Mouse (Mus musculus): ENCODE data around the gene Ssr3. TPM values are rescaled to one million over a fixed set of nuclear protein-coding genes. Genes with fewer than 3 reads are reported as not detected.

Ssr3 gene
- polyA plus RNA-seq, 1 experiment from 2014 or later = 327 TPM

- H3K4me1 ChIP-seq (ENCODE audit: control insufficient read depth, insufficient read depth, low read length) = peaks cover 4% of the 10 kb centered on the region; the same call in 1 of the 2 replicates
- no peaks in the 10 kb centered on the region for H3K27me3 ChIP-seq (ENCODE audit: control insufficient read depth, insufficient read depth, low read length)
- no peaks in the 10 kb centered on the region for H3K9me3 ChIP-seq (replicated peaks; ENCODE audit: control insufficient read depth, low read length)
- no peaks in the 10 kb centered on the region; the same call in 1 of the 2 replicates for H3K36me3 ChIP-seq (ENCODE audit: control insufficient read depth, insufficient read depth, low read length)
- H3K4me3 ChIP-seq (replicated peaks; ENCODE audit: low read length) = no peak overlapping the region
- no peak overlapping the region for H3K9ac ChIP-seq (ENCODE audit: low read length)
- no peak for ATAC-seq (ENCODE audit: insufficient read depth, low FRiP score)
- H3K4me2 ChIP-seq (ENCODE audit: low read depth, low read length) = no peak overlapping the region
- WGBS = 84% methylated on average over 1 of the region's 1 CpGs
- H3K27ac ChIP-seq (ENCODE audit: low read length) = no peak overlapping the region
These were observed 29.0 kb downstream of the Ssr3 start for GRCm38 (mm10) chr3:65363438-65363837.

GRCm38 (mm10) chr3:65360163-65360969 lies 32.1 kb downstream of the Ssr3 start:
- no peaks in the 10 kb centered on the region; the same call in 1 of the 2 replicates for H3K36me3 ChIP-seq (ENCODE audit: control insufficient read depth, insufficient read depth, low read length)
- no peak for ATAC-seq (ENCODE audit: insufficient read depth, low FRiP score)
- H3K9me3 ChIP-seq (replicated peaks; ENCODE audit: control insufficient read depth, low read length) = no peaks in the 10 kb centered on the region
- WGBS = 28% methylated on average over 8 of the region's 8 CpGs
- H3K4me3 ChIP-seq (replicated peaks; ENCODE audit: low read length) = no peak overlapping the region
- H3K4me2 ChIP-seq (ENCODE audit: low read depth, low read length) = no peak overlapping the region
- H3K27ac ChIP-seq (ENCODE audit: low read length) = no peak overlapping the region
- no peak overlapping the region for H3K9ac ChIP-seq (ENCODE audit: low read length)
- H3K27me3 ChIP-seq (ENCODE audit: control insufficient read depth, insufficient read depth, low read length) = no peaks in the 10 kb centered on the region
- H3K4me1 ChIP-seq (ENCODE audit: control insufficient read depth, insufficient read depth, low read length) = peaks cover 4% of the 10 kb centered on the region; the same call in 1 of the 2 replicates

DNA sequence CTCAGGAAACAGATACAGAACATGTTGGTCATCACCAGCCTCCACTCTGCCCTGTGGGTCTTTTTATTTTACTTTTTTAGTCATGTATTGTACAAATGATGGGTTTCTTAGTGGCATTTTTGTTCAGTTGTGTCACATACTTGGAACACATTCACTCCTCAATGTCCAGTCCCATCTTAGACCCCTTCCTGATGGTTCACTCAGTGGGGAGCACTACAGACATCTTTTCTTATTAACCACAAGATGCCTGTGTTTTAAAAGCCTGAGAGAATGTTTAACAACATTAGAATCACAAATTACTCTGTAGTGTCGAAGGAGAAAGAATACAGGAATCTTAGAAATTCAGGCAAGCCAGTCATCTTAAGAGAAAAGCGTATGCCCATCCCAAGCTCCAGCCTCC lies 33.6 kb downstream of the Ssr3 start:
- no peak for ATAC-seq (ENCODE audit: insufficient read depth, low FRiP score)
- H3K36me3 ChIP-seq (ENCODE audit: control insufficient read depth, insufficient read depth, low read length) = no peaks in the 10 kb centered on the region
- H3K4me1 ChIP-seq (ENCODE audit: control insufficient read depth, insufficient read depth, low read length) = peaks cover 4% of the 10 kb centered on the region; the same call in 1 of the 2 replicates
- no peaks in the 10 kb centered on the region for H3K9me3 ChIP-seq (replicated peaks; ENCODE audit: control insufficient read depth, low read length)
- 75% methylated on average over 2 of the region's 2 CpGs for WGBS
- H3K27me3 ChIP-seq (ENCODE audit: control insufficient read depth, insufficient read depth, low read length) = no peaks in the 10 kb centered on the region
- no peak overlapping the region for H3K4me2 ChIP-seq (ENCODE audit: low read depth, low read length)
- no peak overlapping the region for H3K27ac ChIP-seq (ENCODE audit: low read length)
- H3K9ac ChIP-seq (ENCODE audit: low read length) = no peak overlapping the region
- no peak overlapping the region for H3K4me3 ChIP-seq (replicated peaks; ENCODE audit: low read length)

- Histone ChIP-seq H3K27me3 (ENCODE audit: control insufficient read depth, insufficient read depth, low read length) (no peaks in the 10 kb centered on the region), H3K9me3 (replicated peaks; ENCODE audit: control insufficient read depth, low read length) (no peaks in the 10 kb centered on the region), H3K4me1 (ENCODE audit: control insufficient read depth, insufficient read depth, low read length) (peaks cover 4% of the 10 kb centered on the region; the same call in 1 of the 2 replicates), H3K4me3 (replicated peaks; ENCODE audit: low read length) (no peak overlapping the region), H3K4me2 (ENCODE audit: low read depth, low read length) (no peak overlapping the region), H3K9ac (ENCODE audit: low read length) (no peak overlapping the region), H3K36me3 (ENCODE audit: control insufficient read depth, insufficient read depth, low read length) (no peaks in the 10 kb centered on the region), H3K27ac (ENCODE audit: low read length) (no peak overlapping the region)
- 45% methylated on average over 2 of the region's 2 CpGs for WGBS
- ATAC-seq (ENCODE audit: insufficient read depth, low FRiP score) = no peak
These were observed 34.1 kb downstream of the Ssr3 start for GRCm38 (mm10) chr3:65358275-65358674.

GRCm38 (mm10) chr3:65355479-65355878 lies 36.9 kb downstream of the Ssr3 start:
- Histone ChIP-seq H3K36me3 (ENCODE audit: control insufficient read depth, insufficient read depth, low read length) (no peaks in the 10 kb centered on the region), H3K4me3 (replicated peaks; ENCODE audit: low read length) (no peak overlapping the region), H3K4me1 (ENCODE audit: control insufficient read depth, insufficient read depth, low read length) (peaks cover 2% of the 10 kb centered on the region; the same call in 1 of the 2 replicates), H3K4me2 (ENCODE audit: low read depth, low read length) (no peak overlapping the region), H3K9ac (ENCODE audit: low read length) (no peak overlapping the region), H3K9me3 (replicated peaks; ENCODE audit: control insufficient read depth, low read length) (no peaks in the 10 kb centered on the region), H3K27ac (ENCODE audit: low read length) (no peak overlapping the region), H3K27me3 (ENCODE audit: control insufficient read depth, insufficient read depth, low read length) (no peaks in the 10 kb centered on the region)
- peak; percentile 42 for ATAC-seq (ENCODE audit: insufficient read depth, low FRiP score)
- 34% methylated on average over 6 of the region's 6 CpGs for WGBS

GRCm38 (mm10) chr3:65353263-65354037 lies 39.0 kb downstream of the Ssr3 start:
- Histone ChIP-seq H3K27ac (ENCODE audit: low read length) (no peak overlapping the region), H3K4me1 (ENCODE audit: control insufficient read depth, insufficient read depth, low read length) (no peaks in the 10 kb centered on the region), H3K4me2 (ENCODE audit: low read depth, low read length) (no peak overlapping the region), H3K9me3 (replicated peaks; ENCODE audit: control insufficient read depth, low read length) (no peaks in the 10 kb centered on the region), H3K9ac (ENCODE audit: low read length) (no peak overlapping the region), H3K4me3 (replicated peaks; ENCODE audit: low read length) (no peak overlapping the region), H3K36me3 (ENCODE audit: control insufficient read depth, insufficient read depth, low read length) (no peaks in the 10 kb centered on the region), H3K27me3 (ENCODE audit: control insufficient read depth, insufficient read depth, low read length) (no peaks in the 10 kb centered on the region)
- WGBS = 71% methylated on average over 10 of the region's 10 CpGs
- no peak for ATAC-seq (ENCODE audit: insufficient read depth, low FRiP score)

- WGBS = 38% methylated on average over 4 of the region's 4 CpGs
- Histone ChIP-seq H3K27me3 (ENCODE audit: control insufficient read depth, insufficient read depth, low read length) (no peaks in the 10 kb centered on the region), H3K9ac (ENCODE audit: low read length) (no peak overlapping the region), H3K4me1 (ENCODE audit: control insufficient read depth, insufficient read depth, low read length) (no peaks in the 10 kb centered on the region), H3K36me3 (ENCODE audit: control insufficient read depth, insufficient read depth, low read length) (no peaks in the 10 kb centered on the region), H3K27ac (ENCODE audit: low read length) (no peak overlapping the region), H3K9me3 (replicated peaks; ENCODE audit: control insufficient read depth, low read length) (no peaks in the 10 kb centered on the region), H3K4me2 (ENCODE audit: low read depth, low read length) (no peak overlapping the region), H3K4me3 (replicated peaks; ENCODE audit: low read length) (no peak overlapping the region)
- peak; percentile 68; the same call in 1 of the 2 replicates for ATAC-seq (ENCODE audit: insufficient read depth, low FRiP score)
These were observed 39.9 kb downstream of the Ssr3 start for GRCm38 (mm10) chr3:65352278-65353127.

DNA sequence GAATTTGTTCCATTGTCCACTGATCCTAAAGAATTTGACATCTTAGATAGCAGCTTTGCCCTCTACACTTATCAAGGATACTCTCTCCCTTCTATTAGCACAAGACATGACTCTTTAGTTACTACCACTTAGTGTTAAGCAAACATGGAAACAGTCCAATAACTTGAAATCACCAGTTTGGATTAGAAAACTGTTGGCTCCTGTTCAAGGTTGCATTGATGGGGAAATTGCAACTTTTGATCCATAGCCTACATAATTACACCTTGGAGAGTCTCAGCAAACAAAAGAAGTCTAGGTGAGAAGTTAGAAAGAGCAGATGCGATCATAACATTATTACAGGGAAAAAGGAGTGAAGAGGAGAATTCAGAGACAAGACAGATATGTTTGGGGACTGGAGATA lies 46.2 kb downstream of the Ssr3 start:
- Histone ChIP-seq H3K27me3 (ENCODE audit: control insufficient read depth, insufficient read depth, low read length) (no peaks in the 10 kb centered on the region), H3K4me1 (ENCODE audit: control insufficient read depth, insufficient read depth, low read length) (no peaks in the 10 kb centered on the region), H3K36me3 (ENCODE audit: control insufficient read depth, insufficient read depth, low read length) (no peaks in the 10 kb centered on the region), H3K4me2 (ENCODE audit: low read depth, low read length) (no peak overlapping the region), H3K9me3 (replicated peaks; ENCODE audit: control insufficient read depth, low read length) (no peaks in the 10 kb centered on the region), H3K4me3 (replicated peaks; ENCODE audit: low read length) (no peak overlapping the region), H3K9ac (ENCODE audit: low read length) (no peak overlapping the region), H3K27ac (ENCODE audit: low read length) (no peak overlapping the region)
- WGBS = 67% methylated on average over 1 of the region's 1 CpGs
- no peak for ATAC-seq (ENCODE audit: insufficient read depth, low FRiP score)
